Mouse (Mus musculus) olfactory bulb, adult 2 months (tissue): ENCODE data around the gene Kcnmb4.

Experiments
- CTCF ChIP-seq: fragments of 200-500 bp; IDR thresholded peaks from 2 replicates; pipeline ENCODE4 v1.5.1; 2012; ENCODE audit warnings: low read depth, mild to moderate bottlenecking, low read length, moderate library complexity; ENCODE audit not compliant: insufficient read depth
- POLR2A ChIP-seq: fragments of 200-500 bp; IDR thresholded peaks from 2 replicates; pipeline ENCODE4 v1.6.1; 2012; ENCODE audit warnings: mild to moderate bottlenecking, low read depth, low read length, moderate library complexity; ENCODE audit not compliant: insufficient read depth

GRCm38 (mm10) chr10:116480988-116481387, 7.3 kb upstream of the Kcnmb4 start:
- TF ChIP-seq CTCF (no peak), POLR2A (no peak)
